Mouse (Mus musculus): ENCODE results near the gene Bicc1.

- TF ChIP-seq CTCF (IDR thresholded peaks at IDR 0.05) (no peak), EP300 (IDR thresholded peaks at IDR 0.05) (no peak)
These were observed 239.6 kb downstream of the Bicc1 start for GRCm38 (mm10) chr10:70919851-70920250.
